Mouse (Mus musculus): ENCODE measurements around the gene Kyat1. TPM values are rescaled to one million over a fixed set of nuclear protein-coding genes. Genes with fewer than 3 reads are reported as not detected.

Gene Kyat1
- 11.6 and 13.6 TPM in 2 replicates for polyA plus RNA-seq (2015; fragmentation: Nextera tagmentation; extraction: Ambion mirVana)

GRCm38 (mm10) chr2:30205629-30206357, at the start of gene Kyat1:
Gene Kyat1 (minus strand): TSS chr2:30205847.

GRCm38 (mm10) chr2:30240267-30240666, 34.6 kb upstream of the Kyat1 start, which contains the start of gene Gm28035:
Gene Gm28035 (plus strand): TSS chr2:30240567.

DNA sequence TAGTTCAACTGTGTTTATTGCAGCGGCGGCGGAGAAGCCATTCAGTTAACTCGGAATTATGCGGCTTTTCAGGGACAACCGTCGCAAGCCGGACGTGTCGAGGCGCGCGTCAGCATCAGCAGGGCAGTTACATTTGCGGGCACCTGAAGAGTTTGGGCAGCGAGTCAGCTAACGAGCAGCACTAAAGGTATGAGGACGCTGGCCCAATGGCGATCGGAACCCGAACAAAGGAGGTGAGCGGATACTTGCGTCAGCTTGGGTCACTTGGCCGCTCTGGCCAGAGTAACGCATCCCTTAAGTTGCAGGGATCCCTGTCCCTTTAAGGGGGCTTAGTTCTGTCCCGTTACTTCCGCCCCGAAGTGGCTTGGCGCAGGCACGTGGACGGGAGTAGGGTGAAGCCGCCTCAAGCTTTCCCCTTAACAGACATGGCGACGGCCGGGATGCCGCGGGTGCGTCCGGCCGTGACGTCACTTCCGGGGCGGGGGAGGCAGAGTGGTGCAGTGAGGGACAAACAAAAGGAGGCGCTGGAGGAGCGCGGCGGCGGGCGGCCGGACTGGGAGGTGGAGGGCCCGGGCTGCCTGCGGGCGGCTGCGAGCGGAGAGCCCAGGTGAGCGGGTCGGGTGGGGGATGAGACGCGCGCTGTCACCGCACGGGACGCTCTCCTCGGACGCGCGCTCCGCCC, 31.7 kb upstream of the Kyat1 start, which contains the start of gene Lrrc8a:
TSS of gene Lrrc8a (plus strand) at position 517 of the 682 bp plus-strand sequence.

DNA sequence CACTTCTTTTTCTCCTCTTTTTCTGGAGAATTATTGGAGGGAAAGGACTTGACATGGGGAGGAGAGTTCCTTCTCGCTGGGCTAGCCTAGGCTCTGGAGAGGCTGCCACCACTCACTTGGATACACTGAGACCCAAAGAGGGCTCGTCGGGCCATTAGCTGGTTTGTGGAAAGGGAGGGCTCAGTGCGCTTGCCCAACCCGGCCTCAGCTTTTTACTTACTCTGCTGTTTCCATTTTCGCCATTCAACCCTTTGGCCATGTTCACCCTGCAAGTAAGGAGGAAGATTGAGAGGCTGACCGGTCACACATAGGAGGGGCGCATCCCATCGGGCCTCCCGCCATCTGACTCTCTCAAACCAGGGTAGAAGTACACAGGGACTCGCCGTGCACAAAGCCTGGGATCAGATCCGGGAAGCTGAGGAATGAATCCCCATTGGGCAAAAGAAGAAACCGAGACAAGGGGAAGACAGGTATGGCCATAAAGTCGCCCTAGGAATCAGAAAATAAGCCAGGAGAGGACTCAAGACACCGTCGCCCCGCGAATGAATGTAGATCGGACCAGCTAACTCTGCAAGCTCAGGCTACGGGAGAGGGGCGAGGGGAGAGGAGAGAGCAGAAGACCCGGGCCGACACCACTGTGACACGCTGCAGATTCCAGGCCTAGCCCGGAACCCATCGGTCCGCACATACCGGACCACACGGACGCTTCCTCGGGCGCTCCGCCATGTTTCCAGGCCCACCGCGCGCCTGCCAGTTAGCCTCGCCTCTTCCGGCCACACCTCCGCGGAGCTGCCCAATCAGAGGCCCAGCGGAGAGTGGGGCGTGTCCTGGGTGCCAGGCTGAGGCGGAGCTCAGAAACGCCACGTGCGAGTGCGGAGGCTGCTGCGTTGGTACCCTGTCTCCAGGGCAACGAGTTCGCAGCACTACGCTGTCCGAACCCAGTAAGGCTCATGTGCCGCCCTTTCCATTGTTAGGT, 27.7 kb downstream of the Kyat1 start, which contains the start of gene Spout1:
TSS of gene Spout1 (minus strand) at position 760 of the 976 bp plus-strand sequence.

GRCm38 (mm10) chr2:30171371-30171996, 34.2 kb downstream of the Kyat1 start, which contains the start of gene Endog:
Gene Endog (plus strand): TSS chr2:30171493.

Other genes starting within 250 kb of the Kyat1 start
- gene Sptan1, start 240.3 kb downstream of the Kyat1 start, polyA plus RNA-seq (2015; fragmentation: Nextera tagmentation; extraction: Ambion mirVana), result 71.0 and 86.1 TPM in 2 replicates
- 13.7 and 13.8 TPM in 2 replicates for gene Wdr34, start 157.0 kb downstream of the Kyat1 start, polyA plus RNA-seq (2015; fragmentation: Nextera tagmentation; extraction: Ambion mirVana)
- gene Set, start 148.5 kb downstream of the Kyat1 start, polyA plus RNA-seq (2015; fragmentation: Nextera tagmentation; extraction: Ambion mirVana), result 179 and 195 TPM in 2 replicates
- 3.1 TPM in 2 replicates for gene Pkn3, start 128.2 kb downstream of the Kyat1 start, polyA plus RNA-seq (2015; fragmentation: Nextera tagmentation; extraction: Ambion mirVana)
- 24.9 and 27.9 TPM in 2 replicates for gene Zdhhc12, start 112.2 kb downstream of the Kyat1 start, polyA plus RNA-seq (2015; fragmentation: Nextera tagmentation; extraction: Ambion mirVana)
- 3.5 and 4.2 TPM in 2 replicates for gene Zer1, start 81.3 kb downstream of the Kyat1 start, polyA plus RNA-seq (2015; fragmentation: Nextera tagmentation; extraction: Ambion mirVana)
- 2.2 and 4.1 TPM in 2 replicates for gene Tbc1d13, start 72.1 kb downstream of the Kyat1 start, polyA plus RNA-seq (2015; fragmentation: Nextera tagmentation; extraction: Ambion mirVana)
- gene Endog, start 34.4 kb downstream of the Kyat1 start, polyA plus RNA-seq (2015; fragmentation: Nextera tagmentation; extraction: Ambion mirVana), result 22.8 TPM in 2 replicates
- 25.1 and 25.8 TPM in 2 replicates for gene Spout1, start 27.4 kb downstream of the Kyat1 start, polyA plus RNA-seq (2015; fragmentation: Nextera tagmentation; extraction: Ambion mirVana)
- 27.9 and 29.2 TPM in 2 replicates for gene Lrrc8a, start 31.9 kb upstream of the Kyat1 start, polyA plus RNA-seq (2015; fragmentation: Nextera tagmentation; extraction: Ambion mirVana)
- gene Gm28035, start 34.7 kb upstream of the Kyat1 start, polyA plus RNA-seq (2015; fragmentation: Nextera tagmentation; extraction: Ambion mirVana), result 0.06 and 0.07 TPM in 2 replicates
- gene Phyhd1, start 60.4 kb upstream of the Kyat1 start, polyA plus RNA-seq (2015; fragmentation: Nextera tagmentation; extraction: Ambion mirVana), result 7.8 and 8.7 TPM in 2 replicates
- gene Gm28038, start 75.2 kb upstream of the Kyat1 start, polyA plus RNA-seq (2015; fragmentation: Nextera tagmentation; extraction: Ambion mirVana), result not detected in 2 replicates
- gene Dolk, start 80.5 kb upstream of the Kyat1 start, polyA plus RNA-seq (2015; fragmentation: Nextera tagmentation; extraction: Ambion mirVana), result 22.8 and 24.4 TPM in 2 replicates
- 12.3 TPM in 2 replicates for gene Nup188, start 80.5 kb upstream of the Kyat1 start, polyA plus RNA-seq (2015; fragmentation: Nextera tagmentation; extraction: Ambion mirVana)
- 77.9 and 87.5 TPM in 2 replicates for gene Sh3glb2, start 153.5 kb upstream of the Kyat1 start, polyA plus RNA-seq (2015; fragmentation: Nextera tagmentation; extraction: Ambion mirVana)
- 13.9 and 15.1 TPM in 2 replicates for gene Miga2, start 158.4 kb upstream of the Kyat1 start, polyA plus RNA-seq (2015; fragmentation: Nextera tagmentation; extraction: Ambion mirVana)
- gene Dolpp1, start 186.4 kb upstream of the Kyat1 start, polyA plus RNA-seq (2015; fragmentation: Nextera tagmentation; extraction: Ambion mirVana), result 12.4 and 13.6 TPM in 2 replicates
- gene Crat, start 210.0 kb upstream of the Kyat1 start, polyA plus RNA-seq (2015; fragmentation: Nextera tagmentation; extraction: Ambion mirVana), result 21.3 and 24.3 TPM in 2 replicates
- 80.9 and 81.6 TPM in 2 replicates for gene Ptpa, start 210.2 kb upstream of the Kyat1 start, polyA plus RNA-seq (2015; fragmentation: Nextera tagmentation; extraction: Ambion mirVana)

Data from urinary bladder, postnatal 0 days (tissue).